Comparison of ENCODE assay signal across 13 mouse cellular contexts in genomic region chr10:69756956-69757672, GRCm38 (mm10).
DNase-seq lines count a peak whose midpoint lies in the region; ATAC-seq and TF ChIP-seq lines count a peak whose summit lies in the region.
"Had no signal": no experiment of that assay in that cellular context is flagged by ENCODE, and none has a peak within 500 bp of the region (broad histone marks: within the 10 kb centered on the region; RNA-seq: fewer than 3 reads in every experiment).

No protein-coding gene starts in this region.

- peak overlapping the region; percentile 19; the same call in 1 of the 2 replicates for H3K27ac ChIP-seq in forebrain, embryonic 15.5 days (replicated peaks)
- no peak overlapping the region for H3K27ac ChIP-seq in forebrain, embryonic 13.5 days
- H3K27ac ChIP-seq in kidney, embryonic 14.5 days (ENCODE audit: low read depth, low read length) = no peak overlapping the region
- peak overlapping the region; percentile 59 for H3K27ac ChIP-seq in neural tube, embryonic 13.5 days (replicated peaks)
- peak overlapping the region; percentile 33 for H3K27ac ChIP-seq in olfactory bulb, adult 2 months (ENCODE audit: insufficient read depth, low read depth, low read length)
- H3K27ac ChIP-seq: liver, embryonic 15.5 days; midbrain, embryonic 13.5 days had no signal

- H3K36me3 ChIP-seq in forebrain, embryonic 15.5 days = no peaks in the 10 kb centered on the region
- H3K36me3 ChIP-seq in forebrain, embryonic 13.5 days (ENCODE audit: poor library complexity, severe bottlenecking) = no peaks in the 10 kb centered on the region
- no peaks in the 10 kb centered on the region for H3K36me3 ChIP-seq in kidney, embryonic 14.5 days (ENCODE audit: control insufficient read depth, insufficient read depth, low read length)
- no peaks in the 10 kb centered on the region for H3K36me3 ChIP-seq in neural tube, embryonic 13.5 days
- H3K36me3 ChIP-seq: liver, embryonic 15.5 days; midbrain, embryonic 13.5 days had no signal

- no peak for TF ChIP-seq POLR2A in olfactory bulb, adult 2 months (IDR thresholded peaks at IDR 0.05; ENCODE audit: insufficient read depth, low read depth, low read length)

- no peak for TF ChIP-seq CTCF in olfactory bulb, adult 2 months (IDR thresholded peaks at IDR 0.05; ENCODE audit: insufficient read depth, low read depth, low read length)

- H3K4me3 ChIP-seq in forebrain, embryonic 15.5 days = no peak overlapping the region
- no peak overlapping the region for H3K4me3 ChIP-seq in forebrain, embryonic 13.5 days
- no peak overlapping the region for H3K4me3 ChIP-seq in kidney, embryonic 14.5 days (ENCODE audit: low read length)
- no peak overlapping the region for H3K4me3 ChIP-seq in neural tube, embryonic 13.5 days
- no peak overlapping the region for H3K4me3 ChIP-seq in olfactory bulb, adult 2 months (ENCODE audit: insufficient read depth, low read depth, low read length)
- H3K4me3 ChIP-seq: liver, embryonic 15.5 days; midbrain, embryonic 13.5 days had no signal

- H3K4me2 ChIP-seq in forebrain, embryonic 15.5 days (replicated peaks) = no peak overlapping the region
- no peak overlapping the region for H3K4me2 ChIP-seq in forebrain, embryonic 13.5 days
- H3K4me2 ChIP-seq in kidney, embryonic 14.5 days (replicated peaks; ENCODE audit: low read depth, low read length) = no peak overlapping the region
- no peak overlapping the region for H3K4me2 ChIP-seq in neural tube, embryonic 13.5 days
- H3K4me2 ChIP-seq: liver, embryonic 15.5 days; midbrain, embryonic 13.5 days had no signal

- no peaks in the 10 kb centered on the region for H3K9me3 ChIP-seq in forebrain, embryonic 15.5 days
- H3K9me3 ChIP-seq in forebrain, embryonic 13.5 days (replicated peaks) = no peaks in the 10 kb centered on the region
- H3K9me3 ChIP-seq in kidney, embryonic 14.5 days (ENCODE audit: control insufficient read depth, low read length) = no peaks in the 10 kb centered on the region
- H3K9me3 ChIP-seq in neural tube, embryonic 13.5 days = no peaks in the 10 kb centered on the region
- H3K9me3 ChIP-seq: liver, embryonic 15.5 days; midbrain, embryonic 13.5 days had no signal

- WGBS in forebrain, embryonic 15.5 days = 72% methylated on average over 4 of the region's 4 CpGs
- 82% methylated on average over 4 of the region's 4 CpGs for WGBS in forebrain, embryonic 13.5 days
- 40% methylated on average over 4 of the region's 4 CpGs for WGBS in kidney, embryonic 14.5 days
- WGBS in neural tube, embryonic 13.5 days = 73% methylated on average over 4 of the region's 4 CpGs
- 15% methylated on average over 4 of the region's 4 CpGs for WGBS in olfactory bulb, adult 2 months

- H3K9ac ChIP-seq in forebrain, embryonic 15.5 days (replicated peaks) = no peak overlapping the region
- H3K9ac ChIP-seq in forebrain, embryonic 13.5 days = no peak overlapping the region
- H3K9ac ChIP-seq in kidney, embryonic 14.5 days (ENCODE audit: low read depth, low read length) = no peak overlapping the region
- H3K9ac ChIP-seq in neural tube, embryonic 13.5 days = no peak overlapping the region
- H3K9ac ChIP-seq: liver, embryonic 15.5 days; midbrain, embryonic 13.5 days had no signal

- no peak for ATAC-seq in forebrain, embryonic 15.5 days (replicated peaks)
- ATAC-seq in forebrain, embryonic 13.5 days = no peak
- peak; percentile 20; the same call in 1 of the 2 replicates for ATAC-seq in kidney, embryonic 14.5 days (ENCODE audit: low FRiP score, low TSS enrichment)
- ATAC-seq in neural tube, embryonic 13.5 days (ENCODE audit: low read depth) = no peak
- no peak for ATAC-seq in activated CD4-positive, CD25-positive, alpha-beta regulatory T cell, adult 4 months
- ATAC-seq: midbrain, embryonic 13.5 days had no signal

- no peaks in the 10 kb centered on the region; the same call in 1 of the 2 replicates for H3K4me1 ChIP-seq in forebrain, embryonic 15.5 days
- H3K4me1 ChIP-seq in forebrain, embryonic 13.5 days = no peaks in the 10 kb centered on the region; the same call in 1 of the 2 replicates
- no peaks in the 10 kb centered on the region for H3K4me1 ChIP-seq in kidney, embryonic 14.5 days (ENCODE audit: control insufficient read depth, insufficient read depth, low read length)
- peaks cover 32% of the 10 kb centered on the region for H3K4me1 ChIP-seq in neural tube, embryonic 13.5 days (replicated peaks)
- H3K4me1 ChIP-seq in olfactory bulb, adult 2 months (ENCODE audit: control insufficient read depth, insufficient read depth, low read length) = peaks cover 14% of the 10 kb centered on the region
- H3K4me1 ChIP-seq: liver, embryonic 15.5 days had no signal

- DNase-seq in kidney, postnatal 25 days = no peak
- DNase-seq in neural tube, embryonic 10.5 days (ENCODE audit: extremely low spot score, low spot score) = no peak
- DNase-seq: cerebellum, adult 18-20 months; heart, postnatal 10 days; lung, postnatal 4 days had no signal

- H3K27me3 ChIP-seq in forebrain, embryonic 15.5 days = no peaks in the 10 kb centered on the region
- H3K27me3 ChIP-seq in forebrain, embryonic 13.5 days = no peaks in the 10 kb centered on the region
- H3K27me3 ChIP-seq in kidney, embryonic 14.5 days (ENCODE audit: control insufficient read depth, insufficient read depth, low read length) = no peaks in the 10 kb centered on the region
- no peaks in the 10 kb centered on the region for H3K27me3 ChIP-seq in neural tube, embryonic 13.5 days
- H3K27me3 ChIP-seq: liver, embryonic 15.5 days; midbrain, embryonic 13.5 days had no signal

Comparison
In these comparisons a context has a peak if more than half of its experiments do, and no peak if none do; other contexts are left out.
1. H3K27ac ChIP-seq: peak in forebrain, embryonic 15.5 days (single experiment), neural tube, embryonic 13.5 days (single experiment) and olfactory bulb, adult 2 months (single experiment); none in forebrain, embryonic 13.5 days (single experiment) and kidney, embryonic 14.5 days (single experiment).